Mouse (Mus musculus) ES-E14 (cell line): ENCODE measurements around the gene Map4k4.

ENCODE experiments used
- CHD2 ChIP-seq: IDR thresholded peaks from 2 replicates; pipeline ENCODE4 v1.6.1; 2014; ENCODE audit warnings: mild to moderate bottlenecking, low read depth, low read length, inconsistent platforms
- HCFC1 ChIP-seq: IDR thresholded peaks from 2 replicates; pipeline ENCODE4 v1.6.1; 2012; ENCODE audit warnings: low read length, inconsistent platforms, borderline replicate concordance; ENCODE audit not compliant: insufficient read depth
- MAFK ChIP-seq: IDR thresholded peaks from 2 replicates; pipeline ENCODE4 v1.6.1; 2014; ENCODE audit warnings: mild to moderate bottlenecking, low read depth, low read length, inconsistent platforms; ENCODE audit not compliant: insufficient read depth
- ZC3H11A ChIP-seq: IDR thresholded peaks from 2 replicates; pipeline ENCODE4 v1.6.1; 2012; ENCODE audit warnings: low read depth, mild to moderate bottlenecking, inconsistent platforms, low read length, borderline replicate concordance
- ZNF384 ChIP-seq: IDR thresholded peaks from 2 replicates; pipeline ENCODE4 v1.6.1; 2012; ENCODE audit warnings: low read depth, low read length, inconsistent platforms

GRCm38 (mm10) chr1:40073779-40074178 lies 173.1 kb downstream of the Map4k4 start, which contains the start of gene Il1r2:
- TF ChIP-seq HCFC1 (no peak), ZC3H11A (no peak), CHD2 (no peak), ZNF384 (no peak), MAFK (no peak)
